Mouse (Mus musculus) liver, embryonic 14.5 days (tissue): Measurements from ENCODE around the gene Sema4d.
A peak's percentile ranks its signal among the peaks of the same experiment; 100 is the strongest.

Experiments used
- CTCF ChIP-seq: IDR thresholded peaks from 2 replicates; pipeline ENCODE4 v1.5.1; 2016; ENCODE audit warnings: antibody characterized with exemption, low read depth, control low read depth
- EP300 ChIP-seq: IDR thresholded peaks from 2 replicates; pipeline ENCODE4 v1.6.1; 2016; ENCODE audit warnings: antibody characterized with exemption, low read depth

DNA sequence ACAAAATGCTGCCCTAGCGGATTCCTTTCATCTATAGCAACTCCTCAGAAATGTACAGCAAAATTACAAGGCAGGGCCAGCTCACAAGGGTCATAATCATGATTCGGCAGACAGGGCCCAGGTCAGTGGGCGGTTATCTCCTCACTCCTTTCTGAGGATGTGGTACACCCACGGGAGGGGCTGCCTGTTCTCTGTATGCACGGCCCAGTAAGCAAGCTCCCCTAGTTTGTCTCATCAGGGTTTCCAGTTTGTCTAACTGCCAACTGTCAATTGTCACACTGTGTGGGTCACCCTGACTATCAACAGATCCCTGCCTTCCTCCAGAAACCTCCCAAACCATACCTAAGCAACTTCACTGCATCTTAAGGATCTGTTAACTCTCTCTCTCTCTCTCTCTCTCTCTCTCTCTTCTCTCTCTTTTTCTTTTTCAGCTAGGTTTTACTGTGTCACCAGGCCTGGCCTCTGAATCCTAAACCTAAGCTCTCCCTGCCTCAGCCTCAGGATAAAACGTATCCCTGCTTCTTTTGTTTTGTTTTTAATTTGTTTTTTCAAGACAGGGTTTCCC, 55.5 kb downstream of the Sema4d start:
- TF ChIP-seq CTCF, result no peak
- peak; percentile 90 for TF ChIP-seq EP300
